Mouse (Mus musculus) kidney, adult 9 months (tissue): ENCODE results near the gene Gm27029.
A peak's percentile ranks its signal among the peaks of the same experiment; 100 is the strongest.
"Not testable (repeated sequence)": the region's sequence is repeated elsewhere in the genome, so short reads cannot be mapped to it uniquely, and the experiment has no call there.

Experiments used
- DNase-seq: peaks from one replicate; pipeline ENCODE4 v3.0.0; 2022

Gene Gm27029

GRCm38 (mm10) chr11:101424105-101424851 is at the start of gene Gm27029:
Gene Gm27029 (minus strand): TSS chr11:101424796.
- no peak for DNase-seq

GRCm38 (mm10) chr11:101474298-101474697 is 49.7 kb upstream of the Gm27029 start:
- DNase-seq: no peak

GRCm38 (mm10) chr11:101473686-101474085 is 49.1 kb upstream of the Gm27029 start:
- not testable (repeated sequence) for DNase-seq

GRCm38 (mm10) chr11:101472336-101472735 is 47.7 kb upstream of the Gm27029 start:
- no peak for DNase-seq

- no peak for DNase-seq
Observed at GRCm38 (mm10) chr11:101471926-101472325, 47.3 kb upstream of the Gm27029 start.

- DNase-seq: no peak
Observed at GRCm38 (mm10) chr11:101470206-101470605, 45.6 kb upstream of the Gm27029 start.

GRCm38 (mm10) chr11:101469155-101469554 is 44.6 kb upstream of the Gm27029 start:
- DNase-seq: no peak

GRCm38 (mm10) chr11:101468731-101469130 is 44.1 kb upstream of the Gm27029 start:
- DNase-seq: no peak

GRCm38 (mm10) chr11:101468263-101468688 is 43.7 kb upstream of the Gm27029 start:
- no peak for DNase-seq

- peak; percentile 86 for DNase-seq
Observed at GRCm38 (mm10) chr11:101467477-101468262, 43.1 kb upstream of the Gm27029 start.

- not testable (repeated sequence) for DNase-seq
Observed at GRCm38 (mm10) chr11:101466552-101466950, 42.0 kb upstream of the Gm27029 start.

- peak; percentile 63 for DNase-seq
Observed at GRCm38 (mm10) chr11:101465869-101466551, 41.4 kb upstream of the Gm27029 start, which contains the start of gene Vat1. Gene Vat1 (minus strand): TSS chr11:101466230.

GRCm38 (mm10) chr11:101465101-101465868 is 40.7 kb upstream of the Gm27029 start:
- DNase-seq: peak; percentile 65

- DNase-seq: peak; percentile 61
Observed at GRCm38 (mm10) chr11:101464211-101465100, 39.9 kb upstream of the Gm27029 start, which contains the start of gene Rnd2. Gene Rnd2 (plus strand): TSS chr11:101464999.

- DNase-seq: no peak
Observed at GRCm38 (mm10) chr11:101462583-101463440, 38.2 kb upstream of the Gm27029 start.

GRCm38 (mm10) chr11:101462141-101462540 is 37.5 kb upstream of the Gm27029 start:
- DNase-seq: no peak

GRCm38 (mm10) chr11:101460321-101460720 is 35.7 kb upstream of the Gm27029 start:
- no peak for DNase-seq

- no peak for DNase-seq
Observed at GRCm38 (mm10) chr11:101459716-101460115, 35.1 kb upstream of the Gm27029 start.

- no peak for DNase-seq
Observed at GRCm38 (mm10) chr11:101458217-101458616, 33.6 kb upstream of the Gm27029 start.

GRCm38 (mm10) chr11:101457631-101458030 is 33.0 kb upstream of the Gm27029 start:
- DNase-seq: no peak
